In genomic region chr1:55454119-55454518, GRCm38 (mm10) we compare ENCODE assay signal across 10 mouse cellular contexts. TPM values are rescaled to one million over a fixed set of nuclear protein-coding genes. Genes with fewer than 3 reads are reported as not detected.
A peak's percentile ranks its signal among the peaks of the same experiment; 100 is the strongest.
DNase-seq lines count a peak whose midpoint lies in the region; TF ChIP-seq lines count a peak whose summit lies in the region.
"Had no signal": no experiment of that assay in that cellular context is flagged by ENCODE, and none has a peak within 500 bp of the region (broad histone marks: within the 10 kb centered on the region; RNA-seq: fewer than 3 reads in every experiment).

No protein-coding gene starts in this region.

- peak overlapping the region; percentile 58; the same call in 1 of the 2 replicates for H3K27ac ChIP-seq in cortical plate, adult 2 months (ENCODE audit: insufficient read depth, low read length)
- H3K27ac ChIP-seq: limb, embryonic 12.5 days; macrophage had no signal

- peak; percentile 50 to 54 for DNase-seq in frontal cortex, postnatal 36 days (ENCODE audit: low spot score in 2 of 2)
- DNase-seq in frontal cortex, postnatal 10 days (ENCODE audit: low spot score in 2 of 2), result no peak
- DNase-seq in 3134 (ENCODE audit: extremely low read depth, insufficient read length, low spot score), result peak; percentile 31
- peak; percentile 50 for DNase-seq in left cerebral cortex, adult 11 months (ENCODE audit: low spot score)
- DNase-seq in urinary bladder, postnatal 25 days (ENCODE audit: low spot score), result no peak
- DNase-seq in urinary bladder, adult 18-20 months (ENCODE audit: low spot score in 2 of 2), result no peak
- DNase-seq in thymus, postnatal 14 days, result no peak

- no peak for TF ChIP-seq CTCF in cortical plate, adult 2 months (IDR thresholded peaks at IDR 0.05; ENCODE audit: extremely low read depth, insufficient read depth, low read length)

- no peaks in the 10 kb centered on the region for H3K4me1 ChIP-seq in cortical plate, adult 2 months (ENCODE audit: control insufficient read depth, insufficient read depth, low read length)
- H3K4me1 ChIP-seq: limb, embryonic 12.5 days had no signal

- no peak for TF ChIP-seq POLR2A in cortical plate, adult 2 months (IDR thresholded peaks at IDR 0.05; ENCODE audit: extremely low read depth, insufficient read depth, low read length)

- no peak overlapping the region for H3K4me3 ChIP-seq in cortical plate, adult 2 months (ENCODE audit: insufficient read depth, low read length)
- H3K4me3 ChIP-seq: limb, embryonic 12.5 days had no signal

RNA-seq across cellular contexts. Expression of gene Plcl1, which starts 48.4 kb away (rescaled TPM):
- 7.7 and 8.6 TPM in 2 replicates for polyA plus RNA-seq in cortical plate, adult 2 months (2012; rRNA removed)

Comparison
In these comparisons a context has a peak if more than half of its experiments do, and no peak if none do; other contexts are left out.
1. DNase-seq: peak in frontal cortex, postnatal 36 days (2 of 2), 3134 (single experiment) and left cerebral cortex, adult 11 months (single experiment); none in frontal cortex, postnatal 10 days (0 of 2), urinary bladder, postnatal 25 days (single experiment), urinary bladder, adult 18-20 months (0 of 2) and thymus, postnatal 14 days (single experiment).